Mouse (Mus musculus) spleen, postnatal 36 days (tissue): ENCODE measurements around the gene Gm1330.
"Not testable (repeated sequence)": the region's sequence is repeated elsewhere in the genome, so short reads cannot be mapped to it uniquely, and the experiment has no call there.

ENCODE experiments used
- DNase-seq, 2 experiments: peaks; one replicate each; pipeline ENCODE4 v3.0.0; 2022; ENCODE audit warnings: low spot score in 2 of 2, mixed read lengths in 1 of 2

The Gm1330 gene

GRCm38 (mm10) chr2:149003151-149003550 is at the start of gene Gm1330:
Gm1330 (minus strand) TSS chr2:149003251.
- DNase-seq, result no peak

GRCm38 (mm10) chr2:149017137-149017536 is 14.1 kb upstream of the Gm1330 start, which contains the start of gene Gm10750:
Gm10750 (minus strand) TSS chr2:149017237.
- DNase-seq, result not testable (repeated sequence)

- no peak for DNase-seq
Measured at GRCm38 (mm10) chr2:149004826-149005225, 1.8 kb upstream of the Gm1330 start.

- DNase-seq, result no peak
Measured at GRCm38 (mm10) chr2:148995133-148995532, 7.9 kb downstream of the Gm1330 start.
